Mouse (Mus musculus): ENCODE results near the gene Tmeff2.

The Tmeff2 gene

DNA sequence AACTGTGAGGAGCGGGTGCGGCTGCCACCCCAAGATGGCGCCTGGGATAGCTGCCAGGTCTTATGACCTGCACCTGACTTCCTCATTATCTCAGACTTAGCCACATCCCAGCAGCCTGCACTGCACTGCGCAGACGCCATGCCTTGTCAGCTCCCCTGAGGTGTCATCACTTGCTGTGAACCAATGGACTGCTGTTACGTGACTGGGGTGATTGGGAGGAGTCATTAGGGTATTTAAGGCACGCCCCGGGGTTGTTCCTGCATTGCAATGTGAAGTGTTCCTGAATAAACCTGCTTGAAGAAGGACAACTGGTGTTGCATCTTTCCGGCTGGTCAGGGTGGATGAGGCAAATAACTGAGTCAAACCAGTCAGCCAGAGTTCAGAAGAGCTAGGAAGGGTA is at the start of gene Tmeff2:
TSS of gene Tmeff2 (plus strand) at position 262 of the 400 bp plus-strand sequence.
- peak; percentile 65 for DNase-seq (ENCODE audit: low read depth, low spot score)

GRCm38 (mm10) chr1:50861515-50861914 is 38.9 kb upstream of the Tmeff2 start:
- DNase-seq (ENCODE audit: low read depth, low spot score), result no peak

DNA sequence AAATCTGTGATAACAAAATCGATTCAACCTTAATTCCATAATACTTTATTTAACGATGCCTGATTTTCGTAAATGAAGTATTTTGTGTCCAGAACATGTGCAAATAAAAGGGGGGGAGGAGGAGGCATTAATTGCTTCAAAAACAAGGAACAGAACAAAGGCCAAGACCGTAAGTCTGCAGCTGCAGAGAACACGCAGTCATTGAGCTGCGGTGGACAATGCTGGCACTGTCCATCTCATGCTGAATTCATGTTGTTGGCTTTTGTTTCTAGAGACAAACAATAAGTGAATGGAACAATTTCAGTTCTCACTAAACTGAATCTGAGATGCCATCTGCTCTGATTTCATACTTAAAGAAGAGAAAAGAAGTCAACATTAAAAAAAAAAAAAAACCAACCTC is 2.8 kb upstream of the Tmeff2 start:
- no peak for DNase-seq (ENCODE audit: low read depth, low spot score)

- DNase-seq (ENCODE audit: low read depth, low spot score), result no peak
These were observed 24.4 kb downstream of the Tmeff2 start for GRCm38 (mm10) chr1:50924838-50925355.

DNA sequence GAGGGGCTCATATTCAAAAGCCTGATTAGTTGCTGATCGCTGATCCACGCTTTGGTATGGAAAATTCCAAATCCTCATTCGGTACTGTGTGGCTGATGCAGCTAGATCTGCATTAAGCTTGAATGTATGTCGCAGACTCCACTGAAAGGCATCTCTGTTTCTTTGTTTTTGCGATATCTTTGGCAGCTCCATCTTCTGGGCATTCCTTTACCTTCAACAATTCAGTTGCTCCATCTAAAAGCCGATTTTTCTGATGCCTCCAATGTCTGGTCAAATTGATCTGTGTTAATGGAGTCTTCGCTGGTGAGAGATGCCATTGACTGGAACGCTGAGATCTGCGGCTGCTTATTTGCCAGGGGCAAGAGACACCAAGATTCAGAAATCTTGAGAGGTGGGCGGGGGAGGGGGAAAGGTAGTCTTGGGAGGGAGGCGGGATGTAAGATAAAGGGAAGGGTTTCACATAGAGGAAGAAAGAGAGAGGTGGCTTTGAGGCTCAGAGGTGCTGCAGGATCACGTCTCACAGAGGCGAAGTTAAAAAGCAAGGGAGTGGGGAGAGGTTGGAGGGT is 25.0 kb downstream of the Tmeff2 start:
- peak; percentile 6 for DNase-seq (ENCODE audit: low read depth, low spot score)

DNA sequence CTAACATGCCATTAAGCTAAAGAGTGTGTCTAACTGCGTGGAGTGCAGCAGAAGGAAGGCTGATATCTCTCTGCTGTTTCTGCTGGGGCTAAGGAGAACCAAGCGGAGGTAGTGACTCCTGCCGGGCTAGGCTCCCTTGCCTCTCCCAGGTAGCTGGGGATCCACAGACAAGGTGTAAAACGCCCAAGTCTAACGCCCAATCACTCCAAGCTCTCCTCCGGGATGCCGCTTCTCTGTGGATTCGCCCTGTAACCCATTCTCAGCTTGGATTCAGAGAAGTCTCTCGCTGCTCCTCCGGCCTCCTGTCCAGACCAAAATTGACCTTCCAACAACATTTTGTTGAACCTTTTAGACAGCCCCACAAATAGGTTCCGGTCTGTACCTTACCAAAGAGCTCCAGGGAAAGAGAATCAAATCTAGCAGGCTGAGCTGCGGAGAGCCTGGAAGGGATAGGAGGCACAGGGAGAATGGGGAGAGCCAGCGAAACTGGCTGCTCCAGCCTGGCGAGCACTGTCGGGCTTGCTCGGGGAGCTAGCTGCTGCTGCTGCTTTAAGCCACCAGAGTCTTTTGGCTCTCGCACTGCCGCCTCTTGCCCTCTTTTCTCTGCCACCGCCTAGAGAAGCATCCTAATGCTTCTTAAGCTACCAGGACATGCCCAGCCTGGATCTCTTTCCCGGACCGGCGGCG is 26.1 kb downstream of the Tmeff2 start:
- DNase-seq (ENCODE audit: low read depth, low spot score), result peak; percentile 43

GRCm38 (mm10) chr1:50927077-50927611 is 26.7 kb downstream of the Tmeff2 start:
- DNase-seq (ENCODE audit: low read depth, low spot score), result peak; percentile 95

DNA sequence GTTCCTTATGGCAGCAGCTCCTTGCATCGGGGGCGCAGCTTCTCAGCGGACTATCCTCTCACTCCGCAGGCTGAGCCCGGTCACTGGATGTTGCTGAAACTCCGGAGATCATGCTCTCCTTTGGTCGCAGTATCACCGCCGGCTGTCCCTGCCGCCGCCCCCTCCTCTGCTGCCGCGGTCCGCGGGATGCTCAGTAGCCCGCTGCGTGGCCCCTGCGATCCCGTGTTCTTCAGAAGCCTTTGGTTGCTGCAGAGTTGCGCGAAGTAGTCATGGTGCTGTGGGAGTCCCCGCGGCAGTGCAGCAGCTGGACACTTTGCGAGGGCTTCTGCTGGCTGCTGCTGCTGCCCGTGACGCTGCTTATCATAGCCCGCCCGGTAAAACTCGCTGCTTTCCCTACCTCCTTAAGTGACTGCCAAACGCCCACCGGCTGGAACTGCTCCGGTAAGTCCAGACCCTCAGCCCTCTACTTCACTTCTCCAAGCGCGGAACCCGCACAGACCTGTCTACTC is 27.3 kb downstream of the Tmeff2 start:
- DNase-seq (ENCODE audit: low read depth, low spot score), result no peak

GRCm38 (mm10) chr1:50928776-50929175 is 28.3 kb downstream of the Tmeff2 start:
- no peak for DNase-seq (ENCODE audit: low read depth, low spot score)

DNA sequence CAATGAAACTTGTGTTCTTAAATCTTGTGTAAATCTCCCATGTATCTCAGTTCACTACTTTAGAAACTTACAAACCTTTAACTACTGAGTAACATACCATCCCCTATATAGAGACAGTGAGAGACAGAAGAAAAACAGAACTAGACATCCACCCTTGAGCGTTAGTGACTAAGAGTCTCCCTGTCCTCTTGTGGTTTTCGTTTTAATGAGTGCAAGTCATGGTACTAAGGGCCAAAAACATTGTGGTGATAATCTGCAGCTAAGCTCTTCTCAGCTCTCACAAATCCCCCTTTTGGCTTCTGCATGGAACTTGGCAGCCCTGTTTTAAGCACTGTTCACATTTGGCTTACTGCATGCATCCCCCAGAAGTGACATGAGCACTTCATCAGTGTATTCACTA is 34.6 kb downstream of the Tmeff2 start:
- DNase-seq (ENCODE audit: low read depth, low spot score), result no peak

DNA sequence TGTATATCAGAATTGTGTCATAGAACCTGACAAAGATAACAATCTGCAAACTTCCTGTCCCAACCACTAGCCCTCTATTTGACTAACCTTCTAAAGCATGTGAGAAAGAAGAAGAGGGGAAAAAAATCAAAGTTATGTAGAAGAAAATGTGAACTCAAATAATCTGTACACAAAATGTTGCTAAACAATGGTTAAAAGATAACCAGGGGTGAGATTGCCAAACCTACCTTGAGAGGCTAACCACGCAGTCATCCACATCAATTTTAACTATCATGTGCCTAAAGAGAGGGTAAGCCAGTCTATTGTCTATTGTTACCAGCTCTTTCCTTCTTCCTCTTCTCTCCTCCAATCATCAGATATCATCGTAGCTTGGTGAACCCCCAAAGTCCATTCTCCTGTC is 35.0 kb downstream of the Tmeff2 start:
- DNase-seq (ENCODE audit: low read depth, low spot score), result no peak

DNA sequence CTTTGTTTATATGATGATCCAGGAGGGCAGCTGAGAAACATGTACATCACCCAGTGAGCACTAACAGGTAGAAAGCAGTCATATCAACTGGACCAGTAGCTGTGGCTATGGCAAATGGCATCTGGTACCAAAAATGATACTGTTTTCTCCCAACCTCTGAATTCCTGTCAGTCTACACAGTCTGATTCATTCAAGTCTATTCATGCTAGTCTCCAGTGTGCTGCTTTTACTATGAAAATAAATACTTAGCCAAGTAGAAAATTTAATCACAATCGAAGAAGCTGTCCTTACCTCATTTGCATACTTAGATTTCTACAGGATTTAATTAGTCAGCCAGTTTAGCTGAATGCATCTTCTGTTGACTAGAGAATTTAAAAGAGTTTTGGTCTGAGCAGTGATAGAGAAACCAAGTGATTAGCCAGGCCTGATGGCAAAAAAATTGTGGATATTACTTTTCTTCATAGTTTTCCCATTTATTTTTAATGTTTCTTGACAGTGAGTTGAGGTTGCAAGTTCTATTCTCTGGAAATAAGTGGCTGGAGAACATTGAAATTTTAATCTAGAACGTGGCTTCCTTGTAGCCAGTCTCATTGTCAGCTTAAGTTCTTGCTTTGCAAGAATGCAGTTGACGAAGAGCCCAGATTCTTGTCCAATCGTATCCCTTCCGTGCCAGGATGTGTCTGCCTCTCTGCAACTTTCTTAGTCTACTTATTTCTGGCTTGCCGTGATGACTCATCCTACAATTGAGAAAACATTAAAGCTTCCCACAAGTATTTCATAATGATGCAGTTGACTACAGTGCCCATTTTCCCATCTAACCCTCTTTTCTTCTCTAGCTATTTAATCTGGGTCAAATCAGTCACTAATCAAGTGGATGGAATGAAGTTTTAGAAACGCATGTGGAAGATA is 39.9 kb downstream of the Tmeff2 start:
- no peak for DNase-seq (ENCODE audit: low read depth, low spot score)

DNA sequence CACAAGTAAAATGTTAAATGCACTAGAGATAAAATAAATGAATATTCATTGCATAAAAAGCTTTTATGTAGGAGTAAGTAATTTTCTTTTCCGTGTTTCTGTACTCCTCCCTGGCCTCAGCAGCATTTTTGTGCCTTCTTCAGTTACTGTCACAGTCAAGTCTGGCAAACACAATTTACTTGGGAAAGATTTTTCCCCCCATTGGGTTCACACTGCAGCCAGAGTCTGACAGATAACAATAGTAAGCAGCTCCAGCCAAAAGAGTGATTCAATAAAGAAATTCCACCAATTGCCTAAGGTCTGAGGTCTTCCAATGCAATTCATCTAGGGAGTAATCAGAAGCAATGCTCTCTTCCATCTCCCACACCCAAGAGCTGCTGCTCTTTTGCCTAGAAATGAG is 48.1 kb downstream of the Tmeff2 start:
- DNase-seq (ENCODE audit: low read depth, low spot score), result no peak

GRCm38 (mm10) chr1:50958844-50959243 is 58.4 kb downstream of the Tmeff2 start:
- no peak for DNase-seq (ENCODE audit: low read depth, low spot score)

- DNase-seq (ENCODE audit: low read depth, low spot score), result peak; percentile 61
These were observed 61.7 kb downstream of the Tmeff2 start for GRCm38 (mm10) chr1:50961954-50962648.

DNA sequence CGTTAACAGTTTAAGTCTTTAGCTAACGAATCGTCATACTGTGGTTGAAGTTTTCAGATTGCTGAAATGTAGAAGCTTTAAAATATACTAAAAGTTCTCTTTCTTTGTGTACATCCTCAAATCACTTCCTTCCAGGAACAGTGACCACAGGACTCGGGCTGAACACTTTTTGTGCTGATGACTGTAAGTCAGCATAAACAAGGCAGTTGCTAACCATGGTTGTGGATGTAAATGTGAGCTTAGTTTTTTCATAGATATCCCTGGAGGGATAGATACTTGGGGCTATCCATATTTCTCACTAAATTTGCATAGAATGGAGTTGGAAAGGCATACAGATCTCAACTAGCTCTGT is 62.2 kb downstream of the Tmeff2 start:
- no peak for DNase-seq (ENCODE audit: low read depth, low spot score)

DNA sequence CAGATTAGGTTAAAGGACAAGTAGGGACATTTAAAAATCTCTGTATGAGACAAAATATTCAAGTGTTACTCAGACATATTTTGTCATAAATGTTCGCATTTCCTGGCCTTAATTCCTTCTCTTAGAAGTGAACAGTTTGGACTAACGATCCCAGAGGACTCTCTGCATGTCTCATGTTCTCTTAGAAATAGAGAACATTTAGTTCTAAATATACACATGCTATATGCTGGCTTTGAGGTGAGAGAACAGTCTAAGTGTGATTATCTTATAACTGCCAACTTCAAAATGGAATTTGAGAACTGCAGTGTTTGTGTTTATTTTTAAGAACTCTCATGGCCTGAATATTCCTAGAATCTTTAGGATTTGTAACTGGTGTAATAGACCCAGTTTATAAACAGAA is 69.2 kb downstream of the Tmeff2 start:
- DNase-seq (ENCODE audit: low read depth, low spot score), result no peak

- DNase-seq (ENCODE audit: low read depth, low spot score), result no peak
These were observed 70.4 kb downstream of the Tmeff2 start for GRCm38 (mm10) chr1:50970853-50971252.

DNA sequence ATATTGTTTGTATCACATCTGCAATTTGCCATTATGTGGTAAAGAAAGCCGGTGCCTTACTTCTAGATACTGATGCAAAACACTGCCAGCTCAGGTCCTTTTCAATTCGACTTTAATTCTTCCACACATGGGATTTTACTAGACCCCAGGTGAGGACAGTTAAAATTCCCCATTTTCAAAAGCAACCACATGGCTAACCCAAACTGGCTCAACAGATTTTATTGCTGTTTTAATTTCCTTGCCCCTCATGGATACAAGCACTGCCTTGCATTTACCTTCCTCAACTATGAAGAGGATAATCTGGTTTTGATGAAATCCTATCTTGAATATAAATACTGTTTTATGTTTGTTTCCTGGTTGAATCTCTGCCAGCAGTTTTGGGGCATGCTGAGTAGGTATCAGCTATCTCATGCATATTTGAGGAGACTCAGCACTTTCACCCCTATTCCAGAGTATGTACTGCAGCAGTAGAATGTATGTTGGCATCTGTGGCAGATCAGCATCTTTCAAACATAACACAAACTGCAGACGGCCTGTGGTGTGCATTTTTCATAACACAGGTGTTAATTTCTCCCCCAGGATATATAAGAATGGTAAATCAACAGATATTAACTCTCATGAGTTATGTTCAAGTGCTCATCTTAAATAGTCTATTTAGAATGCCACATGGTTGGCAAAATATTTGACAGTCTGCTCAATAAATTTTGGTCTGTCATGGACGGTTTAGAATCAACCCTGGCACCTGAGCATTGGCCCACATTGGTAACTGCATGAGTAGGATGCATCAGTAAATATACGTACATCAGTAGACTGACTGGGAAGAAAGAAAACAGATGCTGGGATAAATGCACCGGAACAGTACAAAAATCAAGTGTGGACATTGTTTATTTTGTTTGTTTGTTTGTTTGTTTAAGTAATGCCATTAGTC is 72.3 kb downstream of the Tmeff2 start:
- no peak for DNase-seq (ENCODE audit: low read depth, low spot score)

DNA sequence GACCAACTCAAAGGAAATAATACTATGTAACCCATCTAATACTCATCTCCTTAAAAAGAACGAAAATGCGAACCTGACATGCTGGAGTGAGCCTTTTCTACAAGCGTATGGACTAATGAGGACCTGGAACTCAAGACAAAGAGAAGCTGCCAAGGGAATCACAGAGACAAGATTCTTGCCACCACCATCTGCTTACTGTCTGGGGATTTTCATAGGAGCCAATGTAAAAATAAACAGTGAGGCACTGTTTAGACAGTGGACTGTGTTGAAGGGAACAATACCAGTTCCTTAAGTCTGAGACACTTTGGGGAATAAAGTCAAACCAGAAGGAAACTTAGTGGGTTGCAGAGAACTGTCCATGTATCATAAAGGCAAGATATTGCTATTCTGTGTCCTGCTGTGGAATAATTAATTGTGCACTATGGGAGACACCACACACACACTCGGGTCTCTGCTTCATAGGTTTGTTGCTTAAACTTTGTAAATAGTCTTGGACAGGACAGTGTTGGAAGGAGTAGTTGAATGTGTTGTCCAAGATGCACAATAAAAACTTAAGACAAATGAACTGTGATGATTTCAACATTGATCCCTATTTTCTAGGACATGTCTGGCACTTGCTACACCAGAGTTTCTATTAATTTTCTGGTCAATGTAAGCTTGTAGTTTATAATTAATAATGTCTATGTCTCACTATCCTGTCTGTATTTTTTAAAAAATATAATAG is 79.1 kb downstream of the Tmeff2 start:
- DNase-seq (ENCODE audit: low read depth, low spot score), result no peak
